Mouse (Mus musculus): ENCODE results near the gene Sppl3.

Sppl3 gene

GRCm38 (mm10) chr5:114997327-114997726 is 13.6 kb upstream of the Sppl3 start:
- no peak for DNase-seq (ENCODE audit: low read depth, low spot score)

GRCm38 (mm10) chr5:115000503-115000902 is 10.4 kb upstream of the Sppl3 start:
- no peak for DNase-seq (ENCODE audit: low read depth, low spot score)

GRCm38 (mm10) chr5:115001464-115001863 is 9.5 kb upstream of the Sppl3 start:
- DNase-seq (ENCODE audit: low read depth, low spot score) = no peak

- no peak for DNase-seq (ENCODE audit: low read depth, low spot score)
Observed at GRCm38 (mm10) chr5:115002781-115003180, 8.2 kb upstream of the Sppl3 start.

- no peak for DNase-seq (ENCODE audit: low read depth, low spot score)
Observed at GRCm38 (mm10) chr5:115003224-115003873, 7.6 kb upstream of the Sppl3 start.

GRCm38 (mm10) chr5:115007768-115008167 is 3.2 kb upstream of the Sppl3 start:
- no peak for DNase-seq (ENCODE audit: low read depth, low spot score)

GRCm38 (mm10) chr5:115008307-115008706 is 2.6 kb upstream of the Sppl3 start:
- DNase-seq (ENCODE audit: low read depth, low spot score) = no peak

GRCm38 (mm10) chr5:115009143-115009542 is 1.8 kb upstream of the Sppl3 start:
- DNase-seq (ENCODE audit: low read depth, low spot score) = no peak

- no peak for DNase-seq (ENCODE audit: low read depth, low spot score)
Observed at GRCm38 (mm10) chr5:115009961-115010360, 976 bp upstream of the Sppl3 start.

- DNase-seq (ENCODE audit: low read depth, low spot score) = no peak
Observed at GRCm38 (mm10) chr5:115011217-115011518, 231 bp downstream of the Sppl3 start.

- DNase-seq (ENCODE audit: low read depth, low spot score) = no peak
Observed at GRCm38 (mm10) chr5:115011519-115012261, 753 bp downstream of the Sppl3 start.

- DNase-seq (ENCODE audit: low read depth, low spot score) = no peak
Observed at GRCm38 (mm10) chr5:115013436-115013835, 2.5 kb downstream of the Sppl3 start.

GRCm38 (mm10) chr5:115014570-115014969 is 3.6 kb downstream of the Sppl3 start:
- no peak for DNase-seq (ENCODE audit: low read depth, low spot score)

GRCm38 (mm10) chr5:115015121-115015520 is 4.2 kb downstream of the Sppl3 start:
- DNase-seq (ENCODE audit: low read depth, low spot score) = no peak

- no peak for DNase-seq (ENCODE audit: low read depth, low spot score)
Observed at GRCm38 (mm10) chr5:115018270-115018669, 7.3 kb downstream of the Sppl3 start.

- no peak for DNase-seq (ENCODE audit: low read depth, low spot score)
Observed at GRCm38 (mm10) chr5:115018813-115019212, 7.9 kb downstream of the Sppl3 start.

- DNase-seq (ENCODE audit: low read depth, low spot score) = no peak
Observed at GRCm38 (mm10) chr5:115022021-115022420, 11.1 kb downstream of the Sppl3 start.

- DNase-seq (ENCODE audit: low read depth, low spot score) = no peak
Observed at GRCm38 (mm10) chr5:115026170-115026569, 15.2 kb downstream of the Sppl3 start.

- DNase-seq (ENCODE audit: low read depth, low spot score) = no peak
Observed at GRCm38 (mm10) chr5:115027109-115027508, 16.2 kb downstream of the Sppl3 start.

- DNase-seq (ENCODE audit: low read depth, low spot score) = no peak
Observed at GRCm38 (mm10) chr5:115028920-115029319, 18.0 kb downstream of the Sppl3 start.

GRCm38 (mm10) chr5:115029509-115029908 is 18.6 kb downstream of the Sppl3 start:
- no peak for DNase-seq (ENCODE audit: low read depth, low spot score)

GRCm38 (mm10) chr5:115031576-115031975 is 20.6 kb downstream of the Sppl3 start:
- DNase-seq (ENCODE audit: low read depth, low spot score) = no peak

GRCm38 (mm10) chr5:115032620-115033019 is 21.7 kb downstream of the Sppl3 start:
- no peak for DNase-seq (ENCODE audit: low read depth, low spot score)
